Mouse (Mus musculus): ENCODE measurements around the gene Tma16. TPM values are rescaled to one million over a fixed set of nuclear protein-coding genes. Genes with fewer than 3 reads are reported as not detected.

Gene Tma16
- polyA plus RNA-seq, 1 experiment from 2014 or later = 8.4 TPM

DNA sequence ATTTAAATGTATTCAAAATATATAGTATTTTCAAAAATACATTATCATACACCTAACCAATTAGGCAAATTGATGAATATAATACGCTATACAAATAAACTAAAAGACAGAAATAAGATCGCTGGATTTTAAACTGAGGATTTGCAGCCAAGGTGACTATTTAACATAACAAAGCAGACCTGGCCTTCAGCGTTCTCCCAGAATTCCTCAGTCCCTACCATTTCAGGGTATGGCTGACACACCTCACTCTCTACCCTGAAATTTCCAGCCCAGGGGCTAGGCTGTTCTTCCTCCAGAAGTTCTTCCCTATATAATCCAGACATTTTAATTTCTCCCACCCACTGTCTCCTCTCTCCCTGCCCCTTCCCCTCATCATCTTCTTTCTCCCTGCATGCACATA lies 2.2 kb upstream of the Tma16 start:
- 48% methylated on average over 3 of the region's 3 CpGs for WGBS
- Histone ChIP-seq H3K4me3 (ENCODE audit: low read length) (no peak overlapping the region), H3K4me2 (ENCODE audit: low read depth, low read length) (no peak overlapping the region), H3K9ac (ENCODE audit: low read length) (no peak overlapping the region), H3K4me1 (ENCODE audit: control insufficient read depth, insufficient read depth, low read length) (peaks cover 5% of the 10 kb centered on the region), H3K9me3 (replicated peaks; ENCODE audit: control insufficient read depth, low read length) (no peaks in the 10 kb centered on the region), H3K27ac (ENCODE audit: low read length) (no peak overlapping the region), H3K36me3 (ENCODE audit: control insufficient read depth, insufficient read depth) (no peaks in the 10 kb centered on the region), H3K27me3 (ENCODE audit: control insufficient read depth, insufficient read depth, low read length) (no peaks in the 10 kb centered on the region)
- ATAC-seq (replicated peaks; ENCODE audit: extremely low read depth, insufficient read depth, low FRiP score) = no peak

DNA sequence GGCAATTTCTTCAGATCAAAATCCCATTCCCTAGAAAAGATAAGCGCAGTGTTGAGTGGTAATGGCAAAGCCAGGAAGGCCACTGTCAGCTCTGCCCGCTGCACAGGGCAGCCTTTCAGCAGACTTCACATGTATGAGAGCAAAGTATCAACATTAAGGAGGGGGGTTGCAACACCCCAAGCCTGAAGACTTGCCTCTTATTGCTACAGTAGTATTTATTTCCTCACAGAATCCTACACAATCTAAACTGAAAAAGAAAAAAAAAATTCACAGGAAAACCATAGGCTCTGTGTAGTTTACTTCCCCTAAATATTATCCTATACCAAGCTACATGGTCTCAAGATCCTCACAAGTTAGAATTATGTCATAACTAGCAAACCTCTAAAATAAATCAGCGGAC lies 9.4 kb downstream of the Tma16 start:
- H3K27ac ChIP-seq (ENCODE audit: low read length) = no peak overlapping the region
- no peak overlapping the region for H3K4me2 ChIP-seq (ENCODE audit: low read depth, low read length)
- H3K9me3 ChIP-seq (replicated peaks; ENCODE audit: control insufficient read depth, low read length) = no peaks in the 10 kb centered on the region
- H3K9ac ChIP-seq (ENCODE audit: low read length) = no peak overlapping the region
- H3K4me1 ChIP-seq (ENCODE audit: control insufficient read depth, insufficient read depth, low read length) = no peaks in the 10 kb centered on the region
- H3K4me3 ChIP-seq (ENCODE audit: low read length) = no peak overlapping the region
- WGBS = 96% methylated on average over 3 of the region's 3 CpGs
- ATAC-seq (replicated peaks; ENCODE audit: extremely low read depth, insufficient read depth, low FRiP score) = no peak
- peaks cover 37% of the 10 kb centered on the region for H3K36me3 ChIP-seq (ENCODE audit: control insufficient read depth, insufficient read depth)
- H3K27me3 ChIP-seq (ENCODE audit: control insufficient read depth, insufficient read depth, low read length) = no peaks in the 10 kb centered on the region

DNA sequence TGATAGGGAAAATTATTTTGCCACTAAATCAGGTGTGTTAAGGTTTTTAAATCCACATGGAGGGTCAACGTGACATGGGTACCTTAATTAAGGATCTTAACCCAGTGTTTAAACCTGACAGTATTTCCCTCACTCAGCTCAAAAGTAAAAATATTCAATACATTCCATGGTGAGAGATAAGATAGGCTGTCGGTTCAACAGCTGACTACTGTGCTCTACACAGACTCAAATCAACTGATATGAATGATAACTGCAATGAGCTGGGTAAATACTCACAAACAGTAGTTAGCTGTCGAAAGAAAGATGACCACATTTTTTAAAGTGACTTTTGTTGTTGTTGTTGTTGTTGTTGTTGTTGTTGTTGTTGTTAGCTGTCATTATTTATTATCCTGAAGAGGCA lies 16.5 kb downstream of the Tma16 start:
- 50% methylated on average over 3 of the region's 3 CpGs for WGBS
- ATAC-seq (replicated peaks; ENCODE audit: extremely low read depth, insufficient read depth, low FRiP score) = no peak
- Histone ChIP-seq H3K9ac (ENCODE audit: low read length) (no peak overlapping the region), H3K4me1 (ENCODE audit: control insufficient read depth, insufficient read depth, low read length) (no peaks in the 10 kb centered on the region), H3K36me3 (ENCODE audit: control insufficient read depth, insufficient read depth) (no peaks in the 10 kb centered on the region), H3K4me3 (ENCODE audit: low read length) (no peak overlapping the region), H3K9me3 (replicated peaks; ENCODE audit: control insufficient read depth, low read length) (no peaks in the 10 kb centered on the region), H3K4me2 (ENCODE audit: low read depth, low read length) (no peak overlapping the region), H3K27ac (ENCODE audit: low read length) (no peak overlapping the region), H3K27me3 (ENCODE audit: control insufficient read depth, insufficient read depth, low read length) (no peaks in the 10 kb centered on the region)

DNA sequence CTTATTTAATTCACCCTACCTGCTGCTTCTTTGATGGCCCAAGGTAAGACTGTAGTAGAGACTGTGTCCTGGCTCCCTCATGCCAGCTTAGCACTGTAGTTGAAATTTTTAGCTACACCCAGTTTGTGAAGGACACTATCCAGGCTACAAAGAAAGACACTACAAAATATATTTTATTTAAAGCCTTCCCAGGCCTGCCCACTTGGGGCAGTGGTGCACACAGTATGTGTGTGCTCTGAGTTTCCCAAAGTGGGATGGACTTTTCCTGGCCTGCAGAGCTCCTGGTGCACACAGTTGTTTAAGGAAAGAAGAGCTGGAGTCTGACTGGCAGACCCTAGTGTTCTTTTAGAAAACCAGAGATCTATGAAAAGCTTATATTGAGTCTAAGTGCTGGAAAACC lies 29.3 kb downstream of the Tma16 start:
- H3K9ac ChIP-seq (ENCODE audit: low read length) = no peak overlapping the region
- no peak overlapping the region for H3K4me2 ChIP-seq (ENCODE audit: low read depth, low read length)
- H3K27ac ChIP-seq (ENCODE audit: low read length) = no peak overlapping the region
- H3K4me3 ChIP-seq (ENCODE audit: low read length) = no peak overlapping the region
- no peak; the same call in 1 of the 2 replicates for ATAC-seq (replicated peaks; ENCODE audit: extremely low read depth, insufficient read depth, low FRiP score)
- no peaks in the 10 kb centered on the region for H3K27me3 ChIP-seq (ENCODE audit: control insufficient read depth, insufficient read depth, low read length)
- H3K36me3 ChIP-seq (ENCODE audit: control insufficient read depth, insufficient read depth) = no peaks in the 10 kb centered on the region
- no peaks in the 10 kb centered on the region for H3K4me1 ChIP-seq (ENCODE audit: control insufficient read depth, insufficient read depth, low read length)
- H3K9me3 ChIP-seq (replicated peaks; ENCODE audit: control insufficient read depth, low read length) = no peaks in the 10 kb centered on the region

DNA sequence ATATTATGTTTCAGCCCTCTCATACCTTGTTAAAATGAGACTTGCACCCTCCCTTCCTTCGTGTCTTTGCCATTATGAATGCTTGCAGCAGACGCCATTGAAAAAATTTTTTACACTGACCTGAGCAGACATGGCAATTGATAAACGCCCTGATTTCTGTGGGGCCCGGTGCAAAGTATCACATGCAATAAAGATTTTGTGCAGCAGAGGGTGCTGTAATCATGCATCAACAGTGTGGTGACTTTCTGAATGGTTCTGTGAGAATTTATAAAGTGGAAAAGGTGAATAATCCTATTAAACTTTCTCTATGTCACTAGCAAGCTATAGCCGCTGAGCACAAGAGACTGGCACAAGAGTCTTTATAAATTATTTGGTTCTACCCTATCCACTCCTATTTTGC lies 35.6 kb downstream of the Tma16 start:
- ATAC-seq (replicated peaks; ENCODE audit: extremely low read depth, insufficient read depth, low FRiP score) = no peak
- Histone ChIP-seq H3K9me3 (replicated peaks; ENCODE audit: control insufficient read depth, low read length) (no peaks in the 10 kb centered on the region), H3K4me1 (ENCODE audit: control insufficient read depth, insufficient read depth, low read length) (no peaks in the 10 kb centered on the region), H3K4me3 (ENCODE audit: low read length) (no peak overlapping the region), H3K36me3 (ENCODE audit: control insufficient read depth, insufficient read depth) (no peaks in the 10 kb centered on the region), H3K27ac (ENCODE audit: low read length) (no peak overlapping the region), H3K4me2 (ENCODE audit: low read depth, low read length) (no peak overlapping the region), H3K9ac (ENCODE audit: low read length) (no peak overlapping the region), H3K27me3 (ENCODE audit: control insufficient read depth, insufficient read depth, low read length) (no peaks in the 10 kb centered on the region)
- whole genome bisulfite sequencing = 17% methylated on average over 5 of the region's 5 CpGs

DNA sequence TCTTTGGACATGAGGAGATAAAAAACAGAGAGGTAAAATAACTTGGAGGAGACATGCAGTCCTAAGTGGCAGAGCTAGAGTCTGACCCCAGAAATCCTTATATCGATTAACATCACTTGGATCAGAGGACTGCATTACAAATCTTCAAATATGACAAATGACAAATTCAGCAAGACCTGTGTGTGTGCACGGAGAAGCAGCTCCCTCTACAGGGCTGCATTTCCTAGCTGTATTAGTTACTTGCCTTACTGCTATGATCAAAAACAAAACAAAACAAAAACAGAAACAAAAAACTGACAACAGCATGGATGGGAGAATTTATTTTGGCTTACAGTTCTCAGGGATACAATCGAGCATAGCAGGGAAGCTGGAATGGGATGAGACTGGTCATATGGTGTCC lies 41.0 kb downstream of the Tma16 start:
- Histone ChIP-seq H3K4me3 (ENCODE audit: low read length) (no peak overlapping the region), H3K27me3 (ENCODE audit: control insufficient read depth, insufficient read depth, low read length) (no peaks in the 10 kb centered on the region), H3K9me3 (replicated peaks; ENCODE audit: control insufficient read depth, low read length) (no peaks in the 10 kb centered on the region), H3K9ac (ENCODE audit: low read length) (no peak overlapping the region), H3K4me2 (ENCODE audit: low read depth, low read length) (no peak overlapping the region), H3K36me3 (ENCODE audit: control insufficient read depth, insufficient read depth) (no peaks in the 10 kb centered on the region), H3K4me1 (ENCODE audit: control insufficient read depth, insufficient read depth, low read length) (no peaks in the 10 kb centered on the region), H3K27ac (ENCODE audit: low read length) (no peak overlapping the region)
- ATAC-seq (replicated peaks; ENCODE audit: extremely low read depth, insufficient read depth, low FRiP score) = no peak
- WGBS = 63% methylated on average over 3 of the region's 3 CpGs

DNA sequence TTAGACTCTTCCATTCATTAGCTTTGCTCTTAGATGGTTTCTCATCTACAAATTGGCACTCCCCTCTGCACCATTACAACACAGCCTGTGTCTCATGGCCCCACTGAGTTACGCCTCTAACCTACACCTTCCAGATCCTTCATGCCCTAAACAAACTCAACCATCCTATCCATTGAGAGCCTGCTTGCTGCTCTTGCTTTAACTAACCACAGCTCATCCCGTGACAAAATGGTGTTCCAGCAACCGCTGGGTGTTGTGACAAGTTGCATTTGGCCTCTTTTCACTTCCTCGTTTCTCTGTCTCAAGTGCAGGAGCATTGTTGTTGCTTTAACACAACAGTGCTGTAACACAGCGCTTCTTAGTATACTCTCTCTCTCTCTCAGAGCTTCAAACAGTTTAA lies 42.2 kb downstream of the Tma16 start:
- no peak for ATAC-seq (replicated peaks; ENCODE audit: extremely low read depth, insufficient read depth, low FRiP score)
- 68% methylated on average over 5 of the region's 5 CpGs for WGBS

DNA sequence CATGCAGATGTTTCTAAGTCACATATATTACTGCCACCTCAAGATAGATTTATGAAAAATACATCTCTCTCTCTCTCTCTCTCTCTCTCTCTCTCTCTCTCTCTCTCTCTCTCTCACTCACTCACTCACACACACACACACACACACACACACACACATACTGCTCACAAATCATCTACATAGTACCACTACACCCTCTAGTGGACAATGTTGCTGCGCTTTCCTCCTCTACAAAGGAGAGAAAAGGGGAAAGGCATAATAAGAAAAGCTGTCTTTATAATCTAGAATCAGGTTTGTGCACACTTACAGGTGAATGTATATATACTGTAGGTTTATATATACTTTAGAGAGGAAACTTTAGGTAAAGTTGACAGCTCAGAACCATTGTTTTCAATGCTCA lies 43.6 kb downstream of the Tma16 start:
- ATAC-seq (replicated peaks; ENCODE audit: extremely low read depth, insufficient read depth, low FRiP score) = no peak
- Histone ChIP-seq H3K4me3 (ENCODE audit: low read length) (no peak overlapping the region), H3K9me3 (replicated peaks; ENCODE audit: control insufficient read depth, low read length) (no peaks in the 10 kb centered on the region), H3K9ac (ENCODE audit: low read length) (no peak overlapping the region), H3K27ac (ENCODE audit: low read length) (no peak overlapping the region), H3K4me1 (ENCODE audit: control insufficient read depth, insufficient read depth, low read length) (no peaks in the 10 kb centered on the region), H3K27me3 (ENCODE audit: control insufficient read depth, insufficient read depth, low read length) (no peaks in the 10 kb centered on the region), H3K36me3 (ENCODE audit: control insufficient read depth, insufficient read depth) (no peaks in the 10 kb centered on the region), H3K4me2 (ENCODE audit: low read depth, low read length) (no peak overlapping the region)
- 33% methylated on average over 1 of the region's 1 CpGs for WGBS

More for the DNA sequence above, 42.2 kb downstream of the Tma16 start:
- Histone ChIP-seq H3K4me2 (ENCODE audit: low read depth, low read length) (no peak overlapping the region), H3K4me1 (ENCODE audit: control insufficient read depth, insufficient read depth, low read length) (no peaks in the 10 kb centered on the region), H3K27me3 (ENCODE audit: control insufficient read depth, insufficient read depth, low read length) (no peaks in the 10 kb centered on the region), H3K27ac (ENCODE audit: low read length) (no peak overlapping the region), H3K9me3 (replicated peaks; ENCODE audit: control insufficient read depth, low read length) (no peaks in the 10 kb centered on the region), H3K36me3 (ENCODE audit: control insufficient read depth, insufficient read depth) (no peaks in the 10 kb centered on the region), H3K4me3 (ENCODE audit: low read length) (no peak overlapping the region), H3K9ac (ENCODE audit: low read length) (no peak overlapping the region)

DNA sequence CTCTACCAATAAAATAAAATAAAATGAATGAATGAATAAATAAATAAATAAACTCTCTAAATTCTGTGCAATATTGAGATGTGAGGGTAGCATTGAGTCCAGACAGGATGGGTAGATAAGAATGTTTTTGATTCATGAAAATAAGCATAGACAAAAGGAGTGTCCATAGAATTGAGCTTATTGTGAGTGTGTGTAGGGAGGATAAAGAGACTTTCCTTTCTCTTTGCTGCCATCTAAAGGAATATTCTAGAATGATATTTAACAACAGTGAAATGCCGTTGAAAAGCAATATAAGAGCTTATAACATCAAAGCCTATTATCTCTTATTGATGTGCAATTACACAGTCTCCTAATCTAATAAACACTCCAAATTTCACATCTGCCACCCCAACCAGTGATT lies 45.2 kb downstream of the Tma16 start:
- H3K4me2 ChIP-seq (ENCODE audit: low read depth, low read length) = no peak overlapping the region
- H3K27me3 ChIP-seq (ENCODE audit: control insufficient read depth, insufficient read depth, low read length) = no peaks in the 10 kb centered on the region
- no peaks in the 10 kb centered on the region for H3K36me3 ChIP-seq (ENCODE audit: control insufficient read depth, insufficient read depth)
- no peak for ATAC-seq (replicated peaks; ENCODE audit: extremely low read depth, insufficient read depth, low FRiP score)
- H3K9me3 ChIP-seq (replicated peaks; ENCODE audit: control insufficient read depth, low read length) = no peaks in the 10 kb centered on the region
- no peak overlapping the region for H3K27ac ChIP-seq (ENCODE audit: low read length)
- no peak overlapping the region for H3K9ac ChIP-seq (ENCODE audit: low read length)
- WGBS = 12% methylated on average over 1 of the region's 1 CpGs
- H3K4me1 ChIP-seq (ENCODE audit: control insufficient read depth, insufficient read depth, low read length) = no peaks in the 10 kb centered on the region
- no peak overlapping the region for H3K4me3 ChIP-seq (ENCODE audit: low read length)

DNA sequence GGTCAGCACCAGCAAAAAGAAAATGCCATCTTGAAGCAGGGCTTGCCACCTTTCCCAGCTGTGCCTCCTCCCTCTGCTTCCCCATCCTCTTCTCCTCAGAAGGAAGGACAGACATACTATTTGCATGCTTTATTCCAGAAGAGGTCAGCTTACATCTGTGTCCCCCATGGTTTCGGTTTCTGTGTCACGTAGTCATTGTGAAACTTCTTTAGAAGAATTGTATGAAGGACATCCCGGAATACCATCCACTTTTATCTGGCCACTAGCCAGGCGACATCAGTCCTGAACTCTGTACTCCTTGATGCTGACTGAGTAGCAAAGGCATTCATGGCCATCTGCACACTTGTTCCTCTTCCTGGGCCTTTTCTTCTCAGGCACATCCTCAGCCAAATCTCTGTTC lies 47.9 kb downstream of the Tma16 start:
- no peak overlapping the region for H3K9ac ChIP-seq (ENCODE audit: low read length)
- no peak for ATAC-seq (replicated peaks; ENCODE audit: extremely low read depth, insufficient read depth, low FRiP score)
- 0 out of 2 replicates have a peak, but pooled peaks cover 2% of the 10 kb centered on the region for H3K9me3 ChIP-seq (replicated peaks; ENCODE audit: control insufficient read depth, low read length)
- H3K27me3 ChIP-seq (ENCODE audit: control insufficient read depth, insufficient read depth, low read length) = no peaks in the 10 kb centered on the region
- H3K36me3 ChIP-seq (ENCODE audit: control insufficient read depth, insufficient read depth) = no peaks in the 10 kb centered on the region
- H3K27ac ChIP-seq (ENCODE audit: low read length) = no peak overlapping the region
- no peak overlapping the region for H3K4me3 ChIP-seq (ENCODE audit: low read length)
- 68% methylated on average over 4 of the region's 4 CpGs for WGBS
- H3K4me1 ChIP-seq (ENCODE audit: control insufficient read depth, insufficient read depth, low read length) = no peaks in the 10 kb centered on the region
- H3K4me2 ChIP-seq (ENCODE audit: low read depth, low read length) = no peak overlapping the region
